Mouse (Mus musculus): Measurements from ENCODE around the gene Caln1. TPM values are rescaled to one million over a fixed set of nuclear protein-coding genes. Genes with fewer than 3 reads are reported as not detected.

Caln1 gene
- polyA plus RNA-seq, 1 experiment from 2014 or later: 0.30 TPM

DNA sequence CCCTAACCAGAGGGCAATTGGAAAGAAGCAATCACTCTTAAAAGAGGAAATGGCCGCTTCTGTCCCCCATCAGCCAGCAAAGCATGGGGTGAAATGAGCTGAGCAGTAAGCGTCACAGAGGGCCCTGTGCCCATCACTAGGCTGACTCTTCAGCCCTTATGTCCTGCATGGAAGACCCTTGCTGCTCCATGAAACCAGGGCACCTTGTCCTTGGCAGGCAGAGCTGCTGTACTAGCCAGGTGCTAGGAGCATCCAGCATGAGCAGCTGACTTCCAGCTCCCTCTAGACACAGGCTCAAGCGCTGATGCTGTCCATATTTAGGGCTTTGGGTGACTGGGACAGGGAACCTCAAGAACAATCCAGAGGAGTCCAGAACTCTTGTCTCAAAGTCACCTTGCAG lies 506.1 kb downstream of the Caln1 start:
- Histone ChIP-seq H3K9ac (ENCODE audit: low read length) (no peak overlapping the region), H3K4me3 (ENCODE audit: low read length) (no peak overlapping the region), H3K27me3 (ENCODE audit: control insufficient read depth, insufficient read depth, low read length) (no peaks in the 10 kb centered on the region), H3K4me2 (ENCODE audit: low read depth, low read length) (no peak overlapping the region), H3K4me1 (ENCODE audit: control insufficient read depth, insufficient read depth, low read length) (no peaks in the 10 kb centered on the region), H3K9me3 (replicated peaks; ENCODE audit: control insufficient read depth, low read length) (peaks cover 19% of the 10 kb centered on the region), H3K36me3 (ENCODE audit: control insufficient read depth, insufficient read depth) (no peaks in the 10 kb centered on the region), H3K27ac (ENCODE audit: low read length) (no peak overlapping the region)
- no peak for ATAC-seq (replicated peaks; ENCODE audit: extremely low read depth, insufficient read depth, low FRiP score)
- 85% methylated on average over 3 of the region's 3 CpGs for WGBS

DNA sequence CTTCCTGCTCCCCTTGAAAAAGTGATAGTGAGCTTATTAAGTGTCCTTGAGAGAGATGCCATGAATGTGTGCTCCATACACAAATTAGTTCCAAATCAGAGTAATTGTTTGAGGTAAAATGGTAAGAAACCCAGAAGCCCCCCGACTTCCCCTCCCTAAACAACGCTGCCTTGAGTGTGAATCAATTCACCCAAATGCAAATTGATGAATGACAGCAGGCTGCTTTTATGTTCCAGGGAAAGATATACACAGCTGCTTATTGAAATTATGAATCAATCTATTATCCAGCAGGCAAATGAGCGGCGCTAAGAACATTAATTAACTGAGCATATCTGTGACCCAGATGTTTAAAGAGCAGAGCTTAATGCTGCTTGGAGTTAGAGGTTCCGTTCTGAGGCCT lies 511.1 kb downstream of the Caln1 start:
- Histone ChIP-seq H3K9ac (ENCODE audit: low read length) (no peak overlapping the region), H3K27me3 (ENCODE audit: control insufficient read depth, insufficient read depth, low read length) (no peaks in the 10 kb centered on the region), H3K4me1 (ENCODE audit: control insufficient read depth, insufficient read depth, low read length) (no peaks in the 10 kb centered on the region), H3K9me3 (replicated peaks; ENCODE audit: control insufficient read depth, low read length) (peaks cover 18% of the 10 kb centered on the region), H3K4me2 (ENCODE audit: low read depth, low read length) (no peak overlapping the region), H3K4me3 (ENCODE audit: low read length) (no peak overlapping the region), H3K27ac (ENCODE audit: low read length) (no peak overlapping the region), H3K36me3 (ENCODE audit: control insufficient read depth, insufficient read depth) (no peaks in the 10 kb centered on the region)
- ATAC-seq (replicated peaks; ENCODE audit: extremely low read depth, insufficient read depth, low FRiP score): no peak
- 78% methylated on average over 5 of the region's 5 CpGs for WGBS

DNA sequence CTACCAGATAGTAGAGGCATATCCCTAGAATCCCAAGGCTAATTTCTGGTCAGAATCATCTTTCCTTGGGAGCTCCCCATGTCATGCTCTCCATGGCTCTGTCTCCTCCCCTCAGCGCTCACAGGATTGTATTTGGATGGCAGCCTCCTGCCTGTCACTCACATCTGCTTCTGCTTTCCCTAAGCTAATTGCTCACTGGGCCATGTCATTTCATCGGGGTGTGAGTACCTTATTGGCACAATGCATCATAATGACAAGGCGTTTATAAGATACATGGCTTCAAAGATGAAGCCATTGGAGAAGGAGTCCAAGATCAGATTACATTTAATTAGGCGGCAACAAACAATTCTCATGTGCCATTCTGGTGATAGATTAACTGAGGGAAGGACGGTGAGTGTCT lies 522.5 kb downstream of the Caln1 start:
- Histone ChIP-seq H3K27ac (ENCODE audit: low read length) (no peak overlapping the region), H3K4me3 (ENCODE audit: low read length) (no peak overlapping the region), H3K9me3 (replicated peaks; ENCODE audit: control insufficient read depth, low read length) (0 out of 2 replicates have a peak, but pooled peaks cover 2% of the 10 kb centered on the region), H3K27me3 (ENCODE audit: control insufficient read depth, insufficient read depth, low read length) (no peaks in the 10 kb centered on the region), H3K9ac (ENCODE audit: low read length) (no peak overlapping the region), H3K4me2 (ENCODE audit: low read depth, low read length) (no peak overlapping the region), H3K36me3 (ENCODE audit: control insufficient read depth, insufficient read depth) (no peaks in the 10 kb centered on the region), H3K4me1 (ENCODE audit: control insufficient read depth, insufficient read depth, low read length) (no peaks in the 10 kb centered on the region)
- no peak for ATAC-seq (replicated peaks; ENCODE audit: extremely low read depth, insufficient read depth, low FRiP score)
- WGBS: 71% methylated on average over 5 of the region's 5 CpGs

DNA sequence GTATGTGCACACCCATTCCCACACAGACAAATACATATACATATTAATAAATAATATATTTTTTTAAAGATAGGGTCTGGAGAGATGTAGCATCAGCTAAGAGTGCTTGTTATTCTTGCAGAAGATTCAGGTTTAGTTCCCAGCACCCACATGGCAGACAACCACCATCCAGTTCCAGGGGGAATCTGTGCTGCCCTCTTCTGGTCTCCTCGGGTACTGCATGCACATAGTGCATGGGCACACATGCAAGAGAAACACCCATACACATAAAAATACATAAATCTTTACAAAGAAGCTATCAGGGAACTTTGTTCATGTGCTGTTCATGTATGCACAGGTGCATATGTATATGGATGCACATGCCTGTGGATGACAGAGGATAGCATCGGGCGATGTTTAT lies 526.7 kb downstream of the Caln1 start:
- no peaks in the 10 kb centered on the region for H3K27me3 ChIP-seq (ENCODE audit: control insufficient read depth, insufficient read depth, low read length)
- H3K27ac ChIP-seq (ENCODE audit: low read length): no peak overlapping the region
- no peaks in the 10 kb centered on the region for H3K4me1 ChIP-seq (ENCODE audit: control insufficient read depth, insufficient read depth, low read length)
- no peak overlapping the region for H3K4me2 ChIP-seq (ENCODE audit: low read depth, low read length)
- H3K36me3 ChIP-seq (ENCODE audit: control insufficient read depth, insufficient read depth): no peaks in the 10 kb centered on the region
- 0 out of 2 replicates have a peak, but pooled peaks cover 2% of the 10 kb centered on the region for H3K9me3 ChIP-seq (replicated peaks; ENCODE audit: control insufficient read depth, low read length)
- no peak overlapping the region for H3K4me3 ChIP-seq (ENCODE audit: low read length)
- no peak for ATAC-seq (replicated peaks; ENCODE audit: extremely low read depth, insufficient read depth, low FRiP score)
- 89% methylated on average over 3 of the region's 3 CpGs for WGBS
- H3K9ac ChIP-seq (ENCODE audit: low read length): no peak overlapping the region

Other genes starting within 250 kb of the Caln1 start
- 5.5 and 5.6 TPM in 2 replicates for gene Kctd7, start 224.6 kb upstream of the Caln1 start, polyA plus RNA-seq (2015; fragmentation: Nextera tagmentation; extraction: Ambion mirVana)
- gene Rabgef1, start 197.7 kb upstream of the Caln1 start, polyA plus RNA-seq (2015; fragmentation: Nextera tagmentation; extraction: Ambion mirVana): 21.6 and 22.0 TPM in 2 replicates
- 21.6 and 28.5 TPM in 2 replicates for gene Tmem248, start 152.4 kb upstream of the Caln1 start, polyA plus RNA-seq (2015; fragmentation: Nextera tagmentation; extraction: Ambion mirVana)
- 60.1 and 65.7 TPM in 2 replicates for gene Sbds, start 113.9 kb upstream of the Caln1 start, polyA plus RNA-seq (2015; fragmentation: Nextera tagmentation; extraction: Ambion mirVana)
- 16.1 and 17.7 TPM in 2 replicates for gene Tyw1, start 113.8 kb upstream of the Caln1 start, polyA plus RNA-seq (2015; fragmentation: Nextera tagmentation; extraction: Ambion mirVana)
- gene A330070K13Rik, start 15.2 kb downstream of the Caln1 start, polyA plus RNA-seq (2015; fragmentation: Nextera tagmentation; extraction: Ambion mirVana): not detected in 2 replicates

All from heart, embryonic 16.5 days (tissue).